Mouse (Mus musculus) layer of hippocampus, adult 18-20 months (tissue): ENCODE data around the gene Srebf2. TPM values are rescaled to one million over a fixed set of nuclear protein-coding genes. Genes with fewer than 3 reads are reported as not detected.

ENCODE experiments used
- DNase-seq, 2 experiments: peaks; one replicate each; pipeline ENCODE4 v3.0.0; 2022; ENCODE audit warnings: low spot score in 2 of 2
- total RNA-seq, 2 experiments: library from RNA; stranded (reverse); gene quantifications; 2 replicates each; pipeline ENCODE4 v1.2.3; 2021

Srebf2 gene
- total RNA-seq, 2 experiments from 2014 or later: 175 to 189 TPM

DNA sequence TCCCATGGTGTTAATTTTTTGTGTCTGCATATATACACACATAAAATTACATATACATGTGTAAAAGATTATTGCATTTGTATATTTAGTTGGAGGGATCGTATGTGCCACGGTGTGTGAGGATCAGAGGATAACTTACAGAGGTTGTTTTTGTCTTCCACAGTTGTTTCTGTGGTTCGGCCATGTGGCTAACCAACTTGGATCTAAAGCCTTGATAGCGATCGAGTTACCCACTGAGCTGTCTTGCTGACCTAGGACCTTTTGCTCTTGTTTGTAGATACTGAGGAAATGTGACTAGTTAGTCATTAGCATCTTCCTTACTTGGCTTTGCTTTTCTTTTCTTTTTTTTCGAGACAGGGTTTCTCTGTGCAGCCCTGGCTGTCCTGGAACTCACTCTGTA is 9.3 kb downstream of the Srebf2 start:
- DNase-seq: no peak

GRCm38 (mm10) chr15:82156902-82157301 is 9.9 kb downstream of the Srebf2 start:
- no peak for DNase-seq

DNA sequence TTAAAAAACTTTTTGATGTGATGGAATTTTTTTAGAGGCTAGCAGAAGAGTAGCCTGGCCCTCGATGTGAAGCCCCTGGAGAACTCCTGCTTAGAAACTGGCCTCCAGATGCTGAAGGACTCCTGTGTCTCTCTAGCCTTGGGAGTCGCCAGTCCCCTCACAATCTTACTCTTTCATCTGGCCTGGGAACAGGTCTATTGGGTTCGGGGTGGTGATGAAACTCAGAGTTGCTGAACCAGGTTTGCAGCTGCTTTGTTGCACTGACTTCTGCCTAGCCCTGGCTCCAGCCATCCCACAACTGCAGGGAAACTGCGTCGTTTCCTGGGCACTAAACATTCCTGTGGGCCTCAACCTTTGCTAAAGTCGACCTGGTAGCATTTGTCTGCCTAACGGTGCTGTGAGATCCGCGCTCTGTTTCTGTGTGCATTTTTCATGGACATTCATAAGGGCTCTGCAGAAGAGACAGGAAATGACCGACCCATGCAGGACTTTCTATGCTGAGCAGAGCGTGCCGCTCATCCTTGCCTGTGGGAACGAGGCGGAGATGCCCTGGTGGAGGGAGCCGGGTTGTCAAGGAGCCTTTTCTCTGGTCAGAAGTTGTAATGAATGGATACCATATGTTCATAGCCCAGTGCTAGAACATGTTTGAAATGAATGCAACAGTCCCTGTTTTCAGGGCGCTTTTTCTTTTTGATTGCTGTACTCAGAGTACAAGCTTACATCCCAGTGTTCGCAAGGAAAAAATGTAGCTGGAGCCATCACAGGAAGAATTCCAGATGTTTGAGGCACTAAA is 11.5 kb downstream of the Srebf2 start:
- DNase-seq: no peak

- no peak for DNase-seq
These were observed 12.5 kb downstream of the Srebf2 start for GRCm38 (mm10) chr15:82159471-82159870.

DNA sequence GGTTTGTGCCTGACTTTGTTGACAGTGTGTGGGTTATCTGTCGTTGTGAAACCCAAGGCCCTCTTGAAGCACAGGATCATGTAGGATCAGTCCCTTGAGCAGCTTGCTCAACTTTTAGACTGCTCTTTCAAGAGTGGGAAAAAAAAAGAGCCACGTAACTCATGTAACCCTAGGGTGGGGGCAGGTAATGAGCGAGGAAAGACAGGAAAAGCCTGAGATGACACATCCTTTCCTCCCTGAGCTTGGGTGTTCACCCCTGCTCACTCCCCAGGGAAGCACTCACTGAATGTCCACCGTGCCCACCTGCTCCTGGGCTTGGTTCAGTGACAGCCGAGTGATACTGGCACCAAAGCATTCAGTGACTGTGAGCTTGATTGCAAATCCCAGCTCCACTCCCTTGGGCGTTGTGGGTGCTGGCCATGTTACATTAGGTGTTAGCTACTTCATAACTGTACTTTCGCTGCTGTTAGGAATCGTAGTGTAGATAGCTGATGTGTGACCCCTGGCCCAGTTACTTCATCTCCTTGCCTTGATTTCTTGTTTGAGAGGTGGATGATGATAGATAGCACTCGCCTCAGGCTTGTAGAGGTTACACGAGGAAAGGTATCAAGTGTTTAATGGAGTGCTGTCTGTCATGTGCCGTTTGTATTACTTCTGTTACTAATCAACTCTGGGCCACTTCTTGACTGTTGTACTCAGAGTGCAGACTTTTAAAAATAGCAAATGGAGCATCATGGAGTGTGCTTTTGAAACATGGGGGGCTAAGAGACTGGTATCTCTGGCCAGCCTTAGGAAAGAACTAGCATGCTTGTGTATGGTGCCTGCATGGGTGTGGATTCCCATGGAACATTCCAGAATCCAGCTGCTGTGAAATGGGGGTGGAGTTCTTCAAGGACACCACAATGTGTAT is 14.0 kb downstream of the Srebf2 start:
- no peak for DNase-seq

DNA sequence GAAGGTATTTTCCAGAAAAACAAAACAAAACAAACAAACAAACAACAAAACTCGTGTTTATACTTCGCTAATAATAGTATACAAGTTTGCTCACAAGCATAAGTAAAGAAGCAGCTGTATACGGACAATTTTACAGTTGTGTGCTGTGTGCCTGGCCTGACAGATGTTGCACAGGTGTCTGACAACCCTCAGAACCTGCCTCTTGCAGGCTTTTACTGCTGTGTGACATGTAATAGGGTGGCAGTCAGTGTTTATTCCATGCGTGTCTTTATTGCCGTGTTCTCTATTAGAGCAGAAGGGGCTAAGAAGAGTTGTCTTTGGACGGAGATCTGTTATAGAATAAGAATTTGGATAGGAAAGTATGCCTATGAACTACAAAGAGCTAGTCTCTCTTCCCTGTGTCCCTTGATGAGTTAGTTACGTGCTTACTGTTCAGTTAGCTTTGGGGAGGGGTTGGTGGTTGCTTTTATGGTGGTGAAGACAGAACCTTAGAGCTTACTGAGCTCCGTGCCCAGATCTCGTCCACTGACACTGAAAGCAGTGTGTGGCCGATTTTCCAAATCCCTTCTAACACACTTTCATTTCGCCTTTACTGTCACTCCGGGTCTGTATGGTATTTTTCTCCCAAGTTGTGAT is 15.1 kb downstream of the Srebf2 start:
- no peak for DNase-seq

GRCm38 (mm10) chr15:82163356-82164060 is 16.5 kb downstream of the Srebf2 start:
- no peak for DNase-seq

- DNase-seq: no peak
These were observed 17.0 kb downstream of the Srebf2 start for GRCm38 (mm10) chr15:82164061-82164399.

- DNase-seq: no peak
These were observed 17.5 kb downstream of the Srebf2 start for GRCm38 (mm10) chr15:82164496-82164895.

DNA sequence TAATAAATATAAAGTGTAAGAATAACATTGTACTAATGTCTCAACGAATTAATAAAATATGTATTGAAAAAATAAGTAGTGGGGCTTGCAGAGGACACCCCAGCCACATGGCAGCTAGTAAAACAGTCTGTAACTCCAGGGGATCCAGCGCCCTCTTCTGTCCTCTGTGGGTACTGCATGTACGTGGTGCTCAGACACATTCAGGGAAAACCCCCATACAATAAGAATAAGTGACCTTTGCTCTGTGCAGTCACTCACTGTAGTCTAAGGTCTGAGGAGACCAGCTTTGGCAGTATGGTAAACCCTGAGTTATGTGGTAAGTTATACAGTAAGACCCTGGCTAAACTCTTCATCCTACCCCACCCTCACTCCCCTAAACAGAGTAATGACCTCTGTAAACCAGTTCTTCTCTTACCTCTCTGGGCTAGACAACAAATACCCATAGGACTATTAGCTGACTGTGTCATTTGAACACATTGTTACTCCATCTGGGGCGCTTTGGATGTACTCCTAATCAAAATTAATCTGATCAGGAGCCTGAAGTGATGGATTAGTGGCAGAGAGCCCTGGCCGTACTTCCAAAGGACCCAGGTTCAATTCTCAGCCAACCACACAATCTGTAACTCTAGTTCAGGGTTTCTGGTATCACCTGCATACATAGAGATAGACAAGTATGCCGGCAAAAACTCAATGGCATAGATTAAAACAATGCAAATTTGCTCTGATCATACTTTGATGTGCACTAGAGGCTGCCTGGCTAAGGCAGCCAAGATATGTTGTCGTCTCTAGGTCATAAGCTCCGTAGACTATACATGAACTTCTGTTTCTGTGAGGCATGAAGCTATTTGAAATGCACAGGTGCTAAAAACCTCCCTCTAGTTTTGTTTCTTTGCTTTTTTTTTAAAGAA is 18.6 kb downstream of the Srebf2 start:
- peak; percentile 59 to 88 for DNase-seq

DNA sequence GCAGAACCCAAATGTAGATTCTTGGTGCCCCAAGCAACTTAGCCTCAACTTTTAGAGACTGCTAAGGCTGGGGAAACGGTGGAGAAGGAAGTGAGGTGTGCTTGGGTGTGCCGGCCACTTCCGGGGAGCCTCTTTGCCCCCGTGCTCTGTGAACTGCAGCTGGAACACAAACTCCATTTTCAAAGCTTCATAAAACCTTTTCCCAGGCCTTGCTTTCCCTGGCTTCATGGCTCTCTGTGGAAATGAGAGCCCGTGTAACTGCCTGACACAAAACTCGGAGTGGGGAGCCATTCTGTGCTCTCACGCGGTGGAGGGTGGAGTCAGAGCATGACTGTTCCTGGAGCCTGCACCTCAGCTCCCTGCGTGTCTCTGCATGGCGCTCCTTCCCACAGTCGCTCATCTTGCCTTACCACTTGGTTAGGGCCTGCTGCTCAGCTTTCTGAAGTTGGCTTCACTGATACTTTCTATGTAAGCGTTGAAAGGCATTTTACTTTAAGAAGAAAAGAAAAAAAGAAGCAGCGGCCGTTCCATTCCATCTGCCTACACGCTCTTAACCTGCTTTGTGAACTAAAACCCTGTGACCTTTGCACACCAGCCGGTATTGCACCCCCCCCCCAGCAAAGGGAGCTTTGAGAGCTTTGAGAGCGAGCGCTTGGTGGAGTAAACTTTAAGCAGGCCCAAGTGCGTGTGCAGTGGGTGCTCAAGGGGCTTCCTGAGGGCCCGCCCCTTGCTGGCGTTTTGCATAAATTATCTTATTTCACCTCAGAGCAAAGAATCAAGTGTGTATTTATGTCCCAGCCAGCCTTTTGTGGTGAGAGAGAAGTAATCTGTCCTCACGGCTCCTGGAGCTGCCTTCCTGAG is 19.5 kb downstream of the Srebf2 start:
- no peak for DNase-seq

DNA sequence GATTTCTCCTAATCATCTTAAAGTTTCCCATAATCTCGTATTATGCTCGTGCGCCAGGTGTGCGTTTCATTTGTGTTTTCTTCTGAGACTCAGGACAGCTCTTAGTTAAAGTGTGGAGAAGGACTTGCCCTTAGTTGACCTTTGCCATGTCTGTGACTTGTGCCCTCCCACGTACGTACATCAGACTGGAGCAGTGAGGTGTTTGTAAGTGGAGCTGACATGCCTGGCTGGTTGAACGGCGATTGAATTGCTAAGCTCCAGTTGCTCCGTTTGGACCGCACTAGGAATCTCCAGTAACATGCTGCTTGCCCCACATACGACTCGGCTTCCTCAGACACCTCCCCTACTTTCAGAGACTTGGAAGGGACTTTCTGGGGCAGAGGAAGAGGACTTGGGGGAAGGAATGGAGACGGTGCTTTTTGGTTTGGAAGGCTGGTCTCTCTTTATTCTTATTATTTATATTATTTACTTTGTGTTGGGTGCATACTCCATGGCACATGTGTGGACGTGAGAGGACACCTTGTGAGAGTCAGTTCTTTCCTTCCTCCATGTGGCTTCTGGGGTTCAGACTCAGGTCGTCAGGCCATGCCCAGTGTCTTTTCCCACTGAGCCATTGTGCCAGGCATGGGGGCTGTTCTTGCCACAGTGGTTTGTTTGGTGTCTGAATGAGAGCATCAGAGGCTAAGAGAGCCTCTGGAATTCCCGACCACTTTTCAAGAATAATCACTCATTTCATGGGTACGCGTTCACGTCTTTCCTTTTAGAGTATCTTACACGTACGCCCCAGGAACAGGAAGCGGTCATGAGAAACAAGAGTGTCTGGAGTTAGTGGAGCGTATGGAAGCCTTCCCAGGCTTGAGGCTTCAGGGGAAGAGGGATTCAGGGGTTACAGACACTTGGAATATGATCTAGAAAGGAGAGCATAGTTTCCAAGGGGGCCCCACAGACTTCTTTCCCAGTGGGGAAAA is 20.5 kb downstream of the Srebf2 start:
- DNase-seq: no peak

GRCm38 (mm10) chr15:82169671-82170070 is 22.7 kb downstream of the Srebf2 start:
- no peak for DNase-seq

GRCm38 (mm10) chr15:82170437-82171377 is 23.7 kb downstream of the Srebf2 start:
- no peak for DNase-seq

- DNase-seq: no peak
These were observed 25.7 kb downstream of the Srebf2 start for GRCm38 (mm10) chr15:82172648-82173047.

DNA sequence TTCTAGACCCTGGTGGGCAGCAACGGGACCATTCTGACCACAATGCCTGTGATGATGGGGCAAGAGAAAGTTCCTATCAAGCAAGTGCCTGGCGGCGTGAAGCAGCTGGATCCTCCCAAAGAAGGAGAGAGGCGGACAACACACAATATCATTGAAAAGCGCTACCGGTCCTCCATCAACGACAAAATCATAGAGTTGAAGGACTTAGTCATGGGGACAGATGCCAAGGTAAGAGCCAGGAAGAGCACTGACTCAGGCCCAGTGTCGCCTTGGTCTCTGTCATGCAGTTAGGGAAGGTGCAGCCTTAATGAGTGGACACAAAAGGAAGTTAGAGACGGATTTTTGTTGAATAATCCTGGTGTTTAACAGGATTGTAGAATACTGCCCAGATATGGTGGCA is 28.1 kb downstream of the Srebf2 start:
- DNase-seq: no peak

DNA sequence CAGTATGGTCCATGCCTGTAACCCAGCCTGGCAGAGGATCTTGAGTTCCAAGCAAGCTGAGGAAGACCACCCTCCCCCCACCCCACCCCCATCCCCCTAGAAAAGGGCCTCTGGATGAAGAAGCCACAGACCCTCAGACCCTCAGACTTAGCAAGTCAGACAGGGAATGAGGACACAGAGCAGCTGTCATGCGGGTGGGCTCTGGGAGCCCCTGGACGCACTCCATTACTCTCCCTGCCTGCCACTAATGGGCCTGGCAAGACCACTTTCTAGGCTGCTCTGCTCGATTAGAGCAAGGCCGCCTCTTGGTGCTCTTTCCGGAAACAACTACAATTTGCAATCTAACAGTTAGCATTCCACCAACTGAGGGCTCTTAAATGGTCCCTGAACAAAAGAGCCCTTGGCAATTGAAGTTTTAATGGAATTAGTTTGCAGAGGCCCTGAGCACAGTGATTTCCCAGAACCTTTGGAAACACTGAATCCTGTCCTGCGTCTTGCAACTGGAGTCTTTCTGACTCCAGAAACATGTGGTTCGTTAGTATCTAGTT is 30.8 kb downstream of the Srebf2 start:
- no peak for DNase-seq
